In genomic region chr4:49616924-49617323, GRCm38 (mm10) we compare ENCODE assay signal across 25 mouse cellular contexts. TPM values are rescaled to one million over a fixed set of nuclear protein-coding genes. Genes with fewer than 3 reads are reported as not detected.
A peak's percentile ranks its signal among the peaks of the same experiment; 100 is the strongest.
DNase-seq lines count a peak whose midpoint lies in the region; ATAC-seq and TF ChIP-seq lines count a peak whose summit lies in the region.
"Had no signal": no experiment of that assay in that cellular context is flagged by ENCODE, and none has a peak within 500 bp of the region (broad histone marks: within the 10 kb centered on the region; RNA-seq: fewer than 3 reads in every experiment).

No protein-coding gene starts in this region.

- TF ChIP-seq CTCF in MEL (IDR thresholded peaks at IDR 0.05 in 2 of 3, conservative IDR thresholded peaks at IDR 0.05 in 1 of 3; ENCODE audit: control insufficient read depth in 1 of 3, insufficient read depth in 1 of 3, low read depth in 2 of 3, low read length in 3 of 3, poor library complexity in 1 of 3, severe bottlenecking in 1 of 3) = no peak

- H3K4me3 ChIP-seq in MEL (ENCODE audit: control insufficient read depth in 1 of 2, insufficient read depth in 1 of 2, low read depth in 2 of 2, low read length in 2 of 2) = no peak overlapping the region
- H3K4me3 ChIP-seq: embryonic facial prominence, embryonic 13.5 days; embryonic facial prominence, embryonic 15.5 days; erythroblast, embryonic 14.5 days; forebrain, embryonic 10.5 days; forebrain, embryonic 12.5 days had no signal

- no peak for TF ChIP-seq RAD21 in MEL (IDR thresholded peaks at IDR 0.05; ENCODE audit: low read depth, low read length)

- no peak for TF ChIP-seq POLR2A in MEL (IDR thresholded peaks at IDR 0.05; ENCODE audit: control insufficient read depth in 1 of 2, insufficient read depth in 1 of 2, low read depth in 1 of 2, low read length in 2 of 2, poor library complexity in 1 of 2)

- no peaks in the 10 kb centered on the region for H3K4me1 ChIP-seq in MEL (ENCODE audit: control insufficient read depth in 1 of 2, insufficient read depth in 2 of 2, low read length in 2 of 2)
- H3K4me1 ChIP-seq: embryonic facial prominence, embryonic 13.5 days; embryonic facial prominence, embryonic 15.5 days; forebrain, embryonic 10.5 days; forebrain, embryonic 12.5 days had no signal

- no peak overlapping the region for H3K27ac ChIP-seq in MEL (ENCODE audit: control insufficient read depth, low read depth, low read length)
- H3K27ac ChIP-seq: embryonic facial prominence, embryonic 13.5 days; embryonic facial prominence, embryonic 15.5 days; forebrain, embryonic 10.5 days; forebrain, embryonic 12.5 days had no signal

- DNase-seq in MEL (ENCODE audit: low read depth, low spot score) = peak; percentile 34
- DNase-seq in layer of hippocampus, adult 18-20 months (ENCODE audit: low spot score in 2 of 2) = no peak
- DNase-seq in adrenal gland, adult (ENCODE audit: inconsistent age in 2 of 2, low spot score in 1 of 2) = no peak
- DNase-seq: adrenal gland, adult 8-10 months; adrenal gland, postnatal 14 days; adrenal gland, postnatal 36 days; B cell, adult 2 months; cerebellum, adult 11-12 months; cerebellum, adult 2 months; cerebellum, adult 9-10 months; cerebellum, postnatal 10 days; cerebellum, postnatal 25 days; embryo, embryonic 11 days had no signal

- H3K9me3 ChIP-seq in MEL (replicated peaks; ENCODE audit: insufficient read depth, low read length) = no peaks in the 10 kb centered on the region
- H3K9me3 ChIP-seq: embryonic facial prominence, embryonic 13.5 days; embryonic facial prominence, embryonic 15.5 days; forebrain, embryonic 10.5 days; forebrain, embryonic 12.5 days; G1E had no signal

- peak in 1 of 2 experiments; percentile 22; a peak in 1 of 4 replicates for TF ChIP-seq EP300 in MEL (IDR thresholded peaks at IDR 0.05; ENCODE audit: low read depth in 1 of 2, low read length in 2 of 2)

- no peak overlapping the region for H3K9ac ChIP-seq in MEL (ENCODE audit: control insufficient read depth, low read depth, low read length, poor library complexity, severe bottlenecking)
- H3K9ac ChIP-seq: embryonic facial prominence, embryonic 13.5 days; embryonic facial prominence, embryonic 15.5 days; forebrain, embryonic 12.5 days had no signal

- H3K36me3 ChIP-seq in MEL (ENCODE audit: control insufficient read depth in 1 of 2, insufficient read depth in 2 of 2, low read length in 2 of 2) = no peaks in the 10 kb centered on the region
- H3K36me3 ChIP-seq: embryonic facial prominence, embryonic 13.5 days; embryonic facial prominence, embryonic 15.5 days; forebrain, embryonic 10.5 days; forebrain, embryonic 12.5 days; G1E had no signal

- peak; percentile 85 for ATAC-seq in granulocyte monocyte progenitor cell, adult 5-6 weeks (replicated peaks; ENCODE audit: poor library complexity, severe bottlenecking)
- ATAC-seq in megakaryocyte progenitor cell, adult 5-6 weeks (replicated peaks; ENCODE audit: poor library complexity) = peak; percentile 82
- ATAC-seq: CD4-positive, CD25-positive, alpha-beta regulatory T cell, adult 4 months; forebrain, embryonic 14.5 days; forebrain, embryonic 16.5 days had no signal

- H3K79me2 ChIP-seq in MEL (ENCODE audit: control insufficient read depth, insufficient read depth, low read length, poor library complexity) = no peaks in the 10 kb centered on the region

- H3K27me3 ChIP-seq in MEL (ENCODE audit: control insufficient read depth in 1 of 2, insufficient read depth in 2 of 2, low read length in 2 of 2) = no peaks in the 10 kb centered on the region; a peak in 1 of 4 replicates
- H3K27me3 ChIP-seq: CH12.LX; embryonic facial prominence, embryonic 13.5 days; embryonic facial prominence, embryonic 15.5 days; forebrain, embryonic 12.5 days had no signal

TF ChIP-seq in MEL, 35 proteins besides CTCF, POLR2A, EP300 and RAD21:
- TF ChIP-seq NRF1 (IDR thresholded peaks at IDR 0.05; ENCODE audit: insufficient read depth, low read depth, low read length, poor library complexity, severe bottlenecking) (no peak), ZMIZ1 (IDR thresholded peaks at IDR 0.05; ENCODE audit: low read depth, low read length) (no peak), KAT2A (conservative IDR thresholded peaks at IDR 0.05; ENCODE audit: low read depth, low read length) (no peak), BHLHE40 (IDR thresholded peaks at IDR 0.05; ENCODE audit: borderline replicate concordance, low read depth, low read length) (no peak), TBP (IDR thresholded peaks at IDR 0.05; ENCODE audit: low read depth, low read length) (no peak), GATA1 (IDR thresholded peaks at IDR 0.05; ENCODE audit: low read depth, low read length) (0 out of 2 replicates have a peak, but pooled peaks have one; percentile 7), TCF12 (IDR thresholded peaks at IDR 0.05; ENCODE audit: low read depth, low read length) (no peak), RCOR1 (IDR thresholded peaks at IDR 0.05; ENCODE audit: low read depth, low read length) (peak; percentile 78)

RNA-seq across cellular contexts. Expression of gene Rnf20, which starts 14.9 kb away (rescaled TPM):
- 37.7 and 40.8 TPM in 2 replicates for total RNA-seq in MEL (2012; rRNA removed)
- 10 to 100 TPM; 43.1 to 58.1 TPM for polyA plus RNA-seq in MEL (2012; ENCODE audit: insufficient read depth in 1 of 2, insufficient read length in 2 of 2, low read depth in 1 of 2, low replicate concordance in 2 of 2, missing spikeins in 1 of 2)
- total RNA-seq in granulocyte monocyte progenitor cell, adult 5-6 weeks (2014; fragmentation: Nextera tagmentation) = 37.5 and 58.0 TPM in 2 replicates
- 93.9 and 105 TPM in 2 replicates for total RNA-seq in granulocyte monocyte progenitor cell, adult 5-6 weeks (2017)
- 39.5 and 42.9 TPM in 2 replicates for total RNA-seq in megakaryocyte progenitor cell, adult 5-6 weeks (2015)
- 121 and 156 TPM in 2 replicates for total RNA-seq in megakaryocyte progenitor cell, adult 5-6 weeks (2017)
- total RNA-seq in layer of hippocampus, adult 18-20 months (2021) = 10 to 100 TPM; 68.9 to 72.2 TPM

RNA-seq across cellular contexts. Expression of gene Tmem246, which starts 19.2 kb away (rescaled TPM):
- total RNA-seq in MEL (2012; rRNA removed) = 2.6 and 2.9 TPM in 2 replicates
- polyA plus RNA-seq in MEL (2012; ENCODE audit: insufficient read depth in 1 of 2, insufficient read length in 2 of 2, low read depth in 1 of 2, low replicate concordance in 2 of 2, missing spikeins in 1 of 2) = 10 to 100 TPM in 1 of 2 experiments, not detected in 1; 11.1 TPM
- not detected in 2 replicates for total RNA-seq in granulocyte monocyte progenitor cell, adult 5-6 weeks (2014; fragmentation: Nextera tagmentation)
- not detected in 2 replicates for total RNA-seq in granulocyte monocyte progenitor cell, adult 5-6 weeks (2017)
- 0.35 and 0.61 TPM in 2 replicates for total RNA-seq in megakaryocyte progenitor cell, adult 5-6 weeks (2015)
- total RNA-seq in megakaryocyte progenitor cell, adult 5-6 weeks (2017) = 0.08 and 0.20 TPM in 2 replicates
- 10 to 100 TPM; 75.4 to 77.1 TPM for total RNA-seq in layer of hippocampus, adult 18-20 months (2021)
- polyA plus RNA-seq: CD4-positive, CD25-positive, alpha-beta regulatory T cell, adult 4 months had no signal

Comparison
In these comparisons a context has a peak if more than half of its experiments do, and no peak if none do; other contexts are left out.
1. RNA of gene Tmem246, which starts 19.2 kb away (total RNA-seq): 75.4 to 77.1 TPM in layer of hippocampus, adult 18-20 months; 2.6 to 2.9 TPM in MEL, 0.08 to 0.61 TPM in megakaryocyte progenitor cell, adult 5-6 weeks and not detected in granulocyte monocyte progenitor cell, adult 5-6 weeks; every median in the first group is over 10 times any median in the second.